Mouse (Mus musculus) CD4-positive, CD25-positive, alpha-beta regulatory T cell, adult 9 weeks (primary cell): Measurements from ENCODE around the gene Ids. TPM values are rescaled to one million over a fixed set of nuclear protein-coding genes. Genes with fewer than 3 reads are reported as not detected.

ENCODE experiments used
- polyA plus RNA-seq: library from polyadenylated mRNA; unstranded; fragments of 100-300 nt; shearing (Covaris generic); gene quantifications from one replicate; pipeline ENCODE4 v1.2.1, GENCODE M21; 2017

The Ids gene
- 34.9 TPM for polyA plus RNA-seq

GRCm38 (mm10) chrX:70364661-70365613 is at the start of gene Ids:
Ids (minus strand) TSS chrX:70365084.

GRCm38 (mm10) chrX:70385276-70385961 is 20.5 kb upstream of the Ids start, which contains the start of gene 1110012L19Rik:
1110012L19Rik (plus strand) TSS chrX:70385877.

Other genes starting within 250 kb of the Ids start
- gene 1110012L19Rik, start 20.8 kb upstream of the Ids start, polyA plus RNA-seq, result 35.7 TPM
- gene Tmem185a, start 112.1 kb upstream of the Ids start, polyA plus RNA-seq, result 41.9 TPM